Mouse (Mus musculus): ENCODE measurements around the gene Mvp. TPM values are rescaled to one million over a fixed set of nuclear protein-coding genes. Genes with fewer than 3 reads are reported as not detected.
A peak's percentile ranks its signal among the peaks of the same experiment; 100 is the strongest.

Mvp gene
- polyA plus RNA-seq, 1 experiment, result 46.2 TPM

DNA sequence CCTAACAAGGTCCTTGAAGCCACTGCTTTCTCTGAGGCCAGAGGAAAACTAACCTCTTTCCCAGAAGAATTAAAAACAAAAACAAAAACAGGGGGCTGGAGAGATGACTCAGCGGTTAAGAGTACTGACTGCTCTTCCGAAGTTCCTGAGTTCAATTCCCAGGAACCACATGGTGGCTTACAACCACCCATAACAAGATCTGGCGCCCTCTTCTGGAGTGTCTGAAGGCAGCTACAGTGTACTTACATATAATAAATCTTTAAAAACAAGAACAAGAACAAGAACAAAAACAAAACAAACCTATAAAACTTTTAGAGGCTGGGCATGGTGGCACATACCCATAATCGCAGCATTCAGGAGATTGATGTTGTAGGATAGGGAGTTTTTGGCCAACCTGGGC lies 18.0 kb downstream of the Mvp start:
- no peak for DNase-seq (ENCODE audit: low spot score)

DNA sequence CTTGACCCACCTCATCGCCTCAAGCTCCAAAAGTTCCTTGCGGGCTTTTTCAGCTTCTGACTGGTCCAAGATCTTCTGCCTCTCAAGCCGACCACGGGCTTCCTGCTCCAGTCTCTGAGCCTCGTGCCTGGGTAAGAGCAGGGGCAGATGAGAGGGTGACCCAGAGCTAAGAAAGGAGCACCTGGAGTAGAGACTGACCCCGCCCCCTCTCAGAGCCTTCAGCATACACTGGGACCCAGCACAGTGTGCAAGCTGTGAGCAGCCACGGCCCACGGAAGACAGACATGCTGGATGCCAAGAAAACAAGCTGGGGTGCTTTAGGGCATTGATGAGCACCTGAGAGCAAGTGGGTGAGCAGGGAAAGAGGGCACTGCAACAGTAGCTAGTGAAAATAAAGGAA lies 25.6 kb downstream of the Mvp start:
- DNase-seq (ENCODE audit: low spot score), result no peak

DNA sequence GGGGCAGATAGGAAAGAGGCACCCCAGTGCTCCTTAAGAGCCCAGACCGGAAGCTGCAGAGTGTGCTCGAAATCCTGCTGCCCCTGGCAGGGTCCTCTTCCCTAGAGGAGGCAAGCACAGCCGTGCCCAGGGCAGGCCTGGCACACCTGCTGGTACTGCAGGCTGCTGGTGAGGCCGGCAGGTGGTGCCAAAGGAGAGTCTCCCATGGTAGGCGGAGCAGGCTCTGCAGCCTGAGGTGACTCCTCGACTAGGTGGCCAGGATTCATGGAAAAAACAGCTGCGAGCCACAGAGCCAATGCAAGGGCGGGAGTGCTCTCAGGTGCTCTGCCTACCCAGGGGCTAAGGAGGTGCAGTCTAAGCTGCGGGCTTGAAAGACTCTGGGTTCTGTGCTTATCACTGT lies 28.1 kb downstream of the Mvp start:
- DNase-seq (ENCODE audit: low spot score), result no peak

DNA sequence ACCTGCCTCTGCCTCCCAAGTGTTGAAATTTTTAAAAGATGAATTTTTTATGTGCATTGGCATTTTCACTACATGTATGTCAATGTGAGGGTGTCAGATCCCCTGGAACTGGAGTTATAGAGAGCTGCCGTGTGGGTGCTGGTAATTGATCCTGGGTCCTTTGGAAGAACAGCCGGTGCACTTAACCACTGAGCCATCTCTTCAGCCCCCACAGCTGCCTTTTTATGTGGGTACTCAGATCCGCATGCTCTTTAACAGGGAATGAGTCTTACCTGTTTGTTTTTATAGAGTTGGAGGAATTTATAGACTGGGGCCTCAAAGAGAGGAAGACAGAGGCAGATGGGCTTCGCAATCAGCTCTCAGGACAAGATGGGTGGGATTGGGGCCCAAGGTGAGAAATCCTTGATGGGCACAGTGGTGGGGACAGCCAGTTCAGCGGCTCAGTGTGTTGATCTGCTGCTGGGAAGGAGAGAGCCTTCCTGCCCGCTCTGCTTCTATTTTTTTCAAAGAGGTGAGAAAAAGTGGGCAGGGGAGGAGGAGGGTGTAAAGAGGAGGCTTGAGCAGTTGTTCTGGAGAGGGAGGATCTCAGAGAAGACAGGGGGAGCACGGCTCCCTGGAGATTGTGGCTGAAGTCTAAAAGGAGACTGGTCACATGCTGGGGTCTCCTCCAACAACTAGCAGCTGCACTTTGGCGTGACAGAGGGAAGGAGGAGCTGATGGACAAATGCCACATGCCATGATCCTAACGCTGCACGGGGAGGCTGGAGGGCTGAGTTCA lies 29.6 kb downstream of the Mvp start:
- DNase-seq (ENCODE audit: low spot score), result no peak

DNA sequence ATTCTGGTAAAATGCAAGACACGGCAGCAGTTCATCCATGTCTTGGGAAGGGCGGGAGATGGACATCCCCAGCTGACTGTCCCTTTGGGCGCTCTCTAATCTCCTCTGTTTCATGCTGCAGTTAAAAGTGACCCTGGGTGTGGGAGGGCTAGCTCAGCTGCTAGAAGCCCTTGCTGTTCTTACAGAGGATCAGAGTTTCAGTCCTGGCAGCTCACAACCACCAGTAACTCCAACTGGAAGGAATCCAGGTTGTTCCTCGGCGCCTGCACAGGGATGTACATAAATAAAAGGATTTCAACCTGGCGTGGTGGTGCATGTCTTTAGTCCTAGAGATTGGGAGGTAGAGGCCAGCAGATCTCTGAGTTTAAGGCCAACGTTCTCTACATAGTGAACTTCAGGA lies 31.3 kb downstream of the Mvp start:
- no peak for DNase-seq (ENCODE audit: low spot score)

DNA sequence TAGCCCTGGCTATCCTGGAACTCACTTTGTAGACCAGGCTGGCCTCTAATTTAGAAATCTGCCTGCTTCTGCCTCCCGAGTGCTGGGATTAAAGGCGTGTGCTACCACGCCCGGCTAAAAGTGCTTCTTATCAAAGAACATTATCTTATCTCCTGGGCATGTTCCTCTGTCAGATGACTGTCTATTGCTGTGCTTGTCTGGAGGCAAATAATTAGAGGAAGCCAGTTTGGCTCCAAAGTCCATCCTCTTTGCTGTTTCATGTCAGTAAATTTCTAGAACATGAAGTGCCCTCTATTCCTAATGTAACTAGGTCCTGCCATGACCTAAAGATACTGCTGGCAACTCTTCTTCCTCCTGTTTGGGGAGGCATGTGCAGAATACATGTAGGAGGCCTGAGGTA lies 32.4 kb downstream of the Mvp start:
- no peak for DNase-seq (ENCODE audit: low spot score)

DNA sequence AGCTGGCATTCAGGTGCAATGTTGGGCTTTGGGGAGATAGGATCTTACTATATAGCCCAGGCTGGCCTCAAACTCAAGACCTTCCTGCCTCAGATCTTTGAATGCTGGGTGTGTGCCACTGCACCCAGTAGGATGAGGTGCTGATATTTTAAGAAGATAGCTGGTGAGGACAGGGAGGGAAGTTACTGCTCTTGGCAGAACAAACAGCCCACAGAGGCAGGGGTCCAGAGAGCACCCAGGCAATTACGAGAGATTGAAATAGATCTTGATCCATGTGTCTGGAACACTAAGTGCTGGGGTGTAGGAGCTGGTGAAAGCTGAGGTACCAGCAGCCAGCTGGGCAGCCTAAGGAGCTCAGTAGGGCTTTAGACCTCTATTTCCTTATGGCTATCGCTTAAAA lies 32.8 kb downstream of the Mvp start:
- no peak for DNase-seq (ENCODE audit: low spot score)

DNA sequence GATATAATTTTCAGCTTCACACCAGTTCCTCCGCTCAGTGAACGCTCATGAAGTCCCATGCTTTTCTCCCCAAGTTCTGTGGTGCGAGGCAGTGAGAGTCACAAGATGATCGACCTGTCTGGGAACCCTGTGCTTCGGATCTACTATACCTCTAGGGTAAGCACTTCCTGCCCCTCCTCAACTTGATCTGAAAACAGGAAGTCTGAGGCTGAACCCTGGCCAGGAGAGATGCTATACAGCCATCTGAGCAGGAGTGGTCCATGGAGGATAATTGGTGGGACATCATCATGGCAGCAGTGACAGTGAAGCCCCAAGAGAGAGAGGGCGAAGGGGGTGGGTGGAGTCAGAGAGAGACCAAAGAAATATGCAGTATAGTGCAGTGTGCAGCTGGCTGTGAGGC lies 35.6 kb downstream of the Mvp start:
- no peak for DNase-seq (ENCODE audit: low spot score)

DNA sequence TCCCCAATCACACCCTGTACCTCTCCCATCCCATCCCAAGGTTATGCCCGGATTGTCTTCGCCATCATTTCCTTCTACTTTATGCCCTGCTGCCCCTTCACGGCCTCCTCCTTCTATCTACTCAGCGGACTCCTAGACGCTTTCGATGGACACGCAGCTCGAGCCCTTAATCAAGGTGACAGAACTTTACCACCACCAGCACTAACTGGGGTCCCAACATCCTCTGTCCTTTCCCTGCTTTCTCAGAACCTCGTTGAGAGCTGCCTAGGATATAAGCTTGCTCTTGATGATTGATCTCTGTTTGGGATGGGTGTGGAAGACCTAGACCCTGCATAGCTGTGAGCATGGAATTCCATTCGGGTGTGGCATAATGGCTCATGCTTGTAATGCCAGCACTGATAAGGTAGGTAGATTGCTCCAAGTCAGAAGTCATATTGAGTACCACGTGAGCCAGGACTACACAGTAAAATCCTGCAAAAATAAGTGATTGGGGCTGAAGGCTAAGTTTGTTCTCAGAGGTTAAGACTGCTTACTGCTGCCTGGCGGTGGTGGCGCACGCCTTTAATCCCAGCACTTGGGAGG lies 37.5 kb downstream of the Mvp start:
- no peak for DNase-seq (ENCODE audit: low spot score)

DNA sequence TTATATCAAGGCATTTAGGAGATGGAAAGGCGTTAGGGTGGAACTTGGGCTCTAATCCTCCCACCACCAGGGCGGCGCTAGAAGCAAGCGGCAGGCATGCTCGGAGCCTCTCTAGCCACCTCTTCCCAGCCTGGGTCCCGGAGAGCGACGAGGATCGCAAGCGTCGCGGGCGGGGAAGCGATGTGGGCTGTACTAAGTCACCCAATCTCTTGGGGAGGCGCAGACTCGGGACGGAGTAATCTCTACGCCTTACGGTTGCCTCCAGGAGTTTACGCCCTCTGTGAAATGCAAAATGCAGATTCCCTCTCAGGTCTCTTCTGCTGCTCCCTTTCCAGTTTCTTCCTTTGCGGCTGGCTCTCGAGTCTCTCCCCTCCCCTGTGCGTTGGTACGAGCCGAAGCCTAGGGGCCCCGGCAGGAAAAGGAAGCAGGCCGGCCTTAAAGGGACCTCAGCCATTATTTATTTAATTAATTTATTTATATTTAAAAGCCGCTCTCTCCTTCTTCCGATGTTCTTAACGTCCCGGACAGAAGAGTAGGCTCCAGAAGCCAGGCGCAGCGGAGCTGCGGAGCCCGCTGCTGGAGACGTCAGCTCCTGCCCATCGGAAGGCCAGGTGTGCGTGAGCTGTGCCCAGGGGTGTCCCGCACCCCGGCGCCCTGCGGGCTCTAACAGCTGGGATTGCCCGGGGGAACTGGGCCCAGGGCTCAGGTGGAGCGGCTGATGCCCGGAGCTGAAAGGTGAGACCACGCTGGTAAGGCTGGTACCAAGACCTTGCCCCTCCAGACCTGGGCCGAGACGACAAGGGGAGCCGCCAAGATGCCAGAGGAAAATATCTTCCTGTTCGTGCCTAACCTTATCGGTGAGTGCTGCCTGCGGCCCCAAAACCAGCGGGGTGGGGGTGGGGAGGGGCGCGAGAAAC lies 38.2 kb downstream of the Mvp start, which contains the start of gene Cdiptos:
Cdiptos (minus strand) TSS at position 149 of the 917 bp plus-strand sequence.
- peak; percentile 93 for DNase-seq (ENCODE audit: low spot score)

DNA sequence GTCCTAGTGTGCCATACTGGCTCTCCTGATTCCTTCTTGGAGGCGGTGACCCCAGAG lies 38.7 kb downstream of the Mvp start, which contains the start of gene Cdipt:
Cdipt (plus strand) TSS at position 22 of the 57 bp plus-strand sequence.
- DNase-seq (ENCODE audit: low spot score), result no peak

DNA sequence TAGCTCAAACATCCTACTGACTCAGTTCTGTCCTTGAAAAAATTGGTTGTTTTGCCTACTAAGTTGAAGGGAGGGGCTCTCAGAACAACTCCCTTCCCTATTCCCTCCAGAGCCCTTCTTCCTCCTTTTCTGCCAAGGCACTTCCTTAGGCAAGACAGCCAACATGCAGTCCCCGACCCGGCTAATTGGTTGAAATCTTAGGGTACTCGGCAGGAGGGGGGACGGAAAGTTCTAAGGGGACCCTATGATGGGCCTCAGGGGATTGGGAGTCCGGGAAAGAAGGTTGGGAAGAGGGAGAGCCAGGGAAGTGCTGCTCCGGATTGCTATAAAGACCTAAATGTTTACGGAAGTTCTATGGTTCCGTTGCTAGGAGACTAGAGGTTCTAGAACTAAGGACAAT lies 38.9 kb downstream of the Mvp start:
- no peak for DNase-seq (ENCODE audit: low spot score)

DNA sequence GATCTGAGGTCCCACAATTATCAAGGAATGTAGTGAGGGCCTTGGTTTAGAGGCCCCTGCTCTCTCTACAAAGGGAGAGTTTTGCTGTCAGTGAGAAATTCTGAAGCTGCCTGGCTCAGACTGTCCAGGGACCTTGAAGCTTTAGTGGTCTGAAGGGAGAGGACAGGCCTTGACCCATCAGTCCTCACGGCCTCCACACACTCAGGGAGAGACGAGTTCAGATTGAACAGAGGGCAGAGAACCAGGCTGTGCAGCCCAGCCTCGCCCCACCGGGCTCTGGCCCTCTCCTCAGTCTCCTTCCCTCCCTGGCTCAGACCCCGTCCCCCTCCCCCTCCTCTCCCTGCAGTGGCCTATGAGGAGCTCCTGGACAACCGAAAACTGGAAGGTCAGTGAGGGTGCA lies 47.1 kb downstream of the Mvp start:
- DNase-seq (ENCODE audit: low spot score), result no peak

DNA sequence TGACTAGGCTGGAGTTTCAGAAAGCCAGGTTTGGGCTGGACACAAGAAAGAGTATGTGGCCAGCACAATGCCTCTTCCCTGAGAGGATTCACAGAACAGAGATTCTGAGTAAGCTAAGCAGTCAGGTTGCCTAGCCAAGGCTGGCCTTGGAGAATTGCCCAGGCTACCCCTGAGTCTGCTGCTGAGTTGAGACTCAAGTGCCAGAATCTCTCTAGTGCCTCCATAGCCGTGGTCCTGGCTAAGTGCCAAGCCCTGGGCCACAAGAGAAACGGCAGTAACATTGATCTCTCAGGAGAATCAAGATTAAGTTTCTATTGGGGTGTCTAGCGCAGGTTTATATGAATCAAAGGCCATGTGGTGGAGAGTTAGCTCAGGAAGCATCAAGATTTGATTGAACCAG lies 48.9 kb downstream of the Mvp start:
- DNase-seq (ENCODE audit: low spot score), result no peak

DNA sequence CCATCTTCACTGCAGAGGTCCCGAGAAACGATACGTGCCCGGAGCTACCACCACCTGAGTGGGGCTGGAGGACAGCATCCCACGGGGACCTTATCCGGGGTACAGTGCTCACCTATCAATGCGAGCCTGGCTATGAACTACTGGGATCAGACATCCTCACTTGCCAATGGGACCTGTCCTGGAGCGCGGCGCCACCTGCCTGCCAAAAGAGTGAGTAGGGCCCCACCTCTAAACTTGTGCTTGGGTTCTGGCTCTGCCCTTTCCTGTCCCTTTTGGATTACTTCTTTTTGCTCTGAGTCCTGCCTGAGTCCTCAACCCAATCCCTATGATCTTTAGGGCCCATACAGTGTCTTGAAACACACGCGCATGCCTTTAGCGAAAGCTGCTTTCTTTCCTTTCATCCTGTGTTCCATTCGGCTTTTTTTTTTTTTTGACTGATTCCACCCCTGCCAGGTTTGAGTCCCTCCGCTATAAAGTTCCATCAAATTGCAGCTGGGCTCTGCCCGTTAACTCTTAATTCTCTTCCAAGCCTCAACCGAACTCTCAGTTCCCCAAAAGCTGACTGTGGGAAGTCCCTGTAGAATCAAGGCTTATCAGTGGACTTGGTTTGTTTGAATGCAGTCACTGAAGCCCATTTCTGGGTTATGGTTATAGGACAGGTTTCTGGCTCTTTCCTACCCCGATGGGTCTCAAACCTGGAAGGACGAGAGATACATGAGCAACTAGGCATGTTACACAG lies 50.7 kb downstream of the Mvp start:
- DNase-seq (ENCODE audit: low spot score), result no peak

DNA sequence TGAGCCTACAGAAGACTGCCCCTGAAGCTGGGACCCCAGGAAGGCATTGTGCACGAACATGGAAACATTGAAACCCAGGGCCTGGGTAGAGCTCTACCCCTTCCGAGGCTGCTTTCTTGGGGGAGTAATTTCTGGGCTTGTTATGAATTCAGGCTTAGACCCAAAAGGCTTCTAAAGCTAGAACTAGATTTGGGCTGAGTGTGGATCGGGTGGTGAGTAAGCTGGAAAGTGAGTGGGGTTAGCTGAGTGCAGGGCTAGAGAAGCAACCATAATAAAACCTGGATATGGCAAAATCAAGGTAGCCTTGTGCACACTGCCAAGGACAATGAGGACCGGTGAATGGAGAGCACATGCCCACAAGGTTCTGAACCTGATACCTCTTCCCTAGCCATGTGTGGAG lies 52.5 kb downstream of the Mvp start:
- DNase-seq (ENCODE audit: low spot score), result no peak

DNA sequence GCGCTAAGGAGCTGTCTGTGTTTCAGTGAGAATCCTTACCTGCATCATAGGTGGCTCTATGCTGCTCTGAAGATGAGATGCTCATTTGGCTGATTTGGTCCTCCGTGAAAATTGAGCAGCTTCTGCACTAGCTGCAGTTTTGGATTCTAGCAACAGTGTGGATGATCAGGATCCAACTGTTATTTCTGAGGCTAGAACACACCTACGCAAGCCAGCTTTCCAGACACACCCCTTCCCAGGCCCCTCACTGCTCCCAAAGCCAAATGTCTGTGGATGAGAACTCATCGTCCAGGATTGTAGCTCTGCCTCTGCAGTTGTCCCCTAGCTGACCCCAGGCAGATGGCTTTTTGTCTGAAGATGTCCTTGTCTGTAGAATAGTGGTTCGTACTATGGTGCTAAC lies 53.3 kb downstream of the Mvp start:
- no peak for DNase-seq (ENCODE audit: low spot score)

DNA sequence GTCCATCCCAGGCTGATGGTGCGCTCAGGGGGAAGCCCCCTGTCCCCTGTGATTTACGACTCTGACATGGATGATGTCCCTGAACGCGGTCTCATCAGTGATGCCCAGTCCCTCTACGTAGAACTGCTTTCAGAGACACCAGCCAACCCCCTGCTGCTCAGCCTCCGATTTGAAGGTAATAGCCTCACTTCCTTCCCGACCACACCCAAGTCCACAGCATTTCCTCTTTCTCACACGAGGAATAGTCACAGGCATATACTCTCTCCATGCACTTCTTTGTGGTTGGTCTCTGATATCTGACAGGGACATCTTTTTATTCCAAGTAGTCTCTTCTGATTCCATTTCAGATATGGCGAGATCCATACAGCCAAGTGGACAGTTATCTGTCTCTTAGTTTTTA lies 54.6 kb downstream of the Mvp start:
- DNase-seq (ENCODE audit: low spot score), result no peak

DNA sequence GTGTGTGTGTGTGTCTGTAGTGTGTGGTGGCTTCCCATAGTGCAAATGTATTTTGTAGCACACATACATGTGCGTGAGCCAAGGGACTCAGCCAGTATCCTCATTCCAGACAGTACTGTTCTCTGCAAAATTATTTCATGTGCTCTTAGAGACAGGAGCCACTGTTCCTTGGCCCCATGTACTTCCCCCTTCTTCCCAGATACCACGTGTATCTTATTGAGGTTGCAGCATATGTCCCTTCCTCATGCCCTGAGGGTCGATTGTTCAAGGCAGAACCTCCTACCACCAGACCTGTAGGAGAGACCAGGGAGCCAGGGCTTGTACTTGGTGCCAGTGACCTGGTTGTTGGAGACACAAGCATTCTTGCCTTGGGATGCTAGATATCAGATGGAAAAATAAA lies 59.3 kb downstream of the Mvp start:
- no peak for DNase-seq (ENCODE audit: low spot score)

DNA sequence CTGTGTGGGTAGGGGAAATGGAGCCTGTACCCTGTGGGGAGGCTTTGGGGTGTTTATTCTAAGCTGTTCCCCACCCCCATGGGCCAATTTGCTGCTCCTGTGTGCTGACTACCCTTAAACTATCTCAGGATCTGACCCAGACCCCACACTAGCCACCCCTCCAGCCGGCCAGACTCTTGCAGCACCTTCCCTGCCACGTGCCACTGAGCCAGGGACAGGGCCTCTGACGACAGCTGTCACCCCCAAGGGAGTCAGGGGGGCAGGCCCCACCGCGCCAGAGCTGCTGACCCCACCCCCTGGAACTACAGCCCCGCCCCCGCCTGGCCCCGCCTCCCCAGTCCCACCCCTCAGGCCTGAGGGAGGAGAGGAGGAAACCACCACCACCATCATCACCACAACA lies 61.8 kb downstream of the Mvp start:
- DNase-seq (ENCODE audit: low spot score), result no peak

DNA sequence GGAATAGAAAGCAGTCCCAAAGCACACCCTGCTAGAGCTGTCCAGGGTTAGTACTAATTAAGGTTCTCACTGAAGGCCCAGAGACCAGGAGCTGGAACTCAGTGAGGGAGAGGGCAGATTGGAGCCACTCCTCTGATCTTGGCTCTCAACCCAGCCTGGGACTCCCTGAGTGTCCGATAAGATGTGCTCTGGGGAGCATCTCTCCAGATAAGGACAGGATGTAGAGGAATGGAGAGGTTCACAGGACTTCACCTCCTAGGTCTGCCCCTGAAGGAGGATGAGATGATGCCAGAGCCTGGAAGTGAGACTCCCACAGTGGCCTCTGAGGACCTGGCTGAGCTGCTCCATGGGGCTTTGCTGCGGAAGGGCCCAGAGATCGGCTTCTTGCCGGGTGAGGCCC lies 62.7 kb downstream of the Mvp start:
- DNase-seq (ENCODE audit: low spot score), result no peak

All from urinary bladder, adult 2 months (tissue).